Mouse (Mus musculus): ENCODE data around the gene Chpf. TPM values are rescaled to one million over a fixed set of nuclear protein-coding genes. Genes with fewer than 3 reads are reported as not detected.

Gene Chpf
- polyA plus RNA-seq, 1 experiment from 2014 or later = 25.2 TPM

DNA sequence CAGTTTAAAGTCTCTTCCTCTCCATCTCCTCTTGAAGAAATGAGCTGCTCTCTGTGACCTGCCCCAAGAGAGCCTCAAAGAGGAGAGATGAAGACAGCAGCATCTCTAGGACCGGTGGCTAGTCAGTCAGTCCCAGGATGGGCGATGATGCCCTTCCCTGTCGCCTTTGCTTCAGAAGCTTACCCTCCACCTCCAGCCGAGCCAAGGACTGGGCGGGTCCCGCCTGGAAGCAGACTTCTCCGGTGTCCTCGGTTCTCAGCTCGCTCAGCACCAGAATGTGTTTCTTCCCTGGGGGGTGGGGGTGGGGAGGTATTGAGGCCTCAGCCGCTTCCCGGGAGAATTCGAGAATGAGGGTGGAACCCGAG lies 7.9 kb upstream of the Chpf start:
- H3K27me3 ChIP-seq (replicated peaks; ENCODE audit: control insufficient read depth, insufficient read depth, low read length) = peaks cover 42% of the 10 kb centered on the region
- no peaks in the 10 kb centered on the region for H3K9me3 ChIP-seq (ENCODE audit: control insufficient read depth, low read length)
- H3K9ac ChIP-seq (ENCODE audit: low read depth, low read length) = peak overlapping the region; percentile 59
- peak overlapping the region; percentile 89 for H3K4me2 ChIP-seq (ENCODE audit: low read depth, low read length)
- H3K4me1 ChIP-seq (ENCODE audit: control insufficient read depth, insufficient read depth, low read length) = peaks cover 15% of the 10 kb centered on the region
- no peak overlapping the region for H3K27ac ChIP-seq (ENCODE audit: low read length)
- ATAC-seq = peak; percentile 30
- peak overlapping the region; percentile 62 for H3K4me3 ChIP-seq (ENCODE audit: low read length)
- 4% methylated on average over 13 of the region's 13 CpGs for WGBS
- H3K36me3 ChIP-seq (ENCODE audit: control insufficient read depth, insufficient read depth, low read length) = peaks cover 5% of the 10 kb centered on the region; the same call in 1 of the 2 replicates

DNA sequence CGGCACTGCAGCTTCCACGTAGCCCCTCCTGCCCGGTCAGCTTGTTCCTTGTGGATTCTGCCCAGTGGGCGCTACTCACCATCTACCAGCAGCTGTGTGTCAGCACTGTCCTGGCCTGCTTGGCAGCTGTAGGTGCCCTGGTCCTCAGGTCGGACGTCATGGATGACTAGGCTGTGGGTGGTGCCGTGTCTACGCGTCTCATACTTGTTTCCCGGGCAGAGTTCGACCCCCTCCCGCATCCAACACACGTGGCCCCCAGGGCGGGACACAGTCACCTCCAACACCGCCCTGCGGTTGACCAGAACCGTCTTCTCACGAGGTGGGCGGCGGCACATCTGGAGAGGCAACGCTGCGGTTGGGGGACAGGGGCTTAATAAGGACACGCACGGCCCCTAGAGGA lies 7.5 kb upstream of the Chpf start:
- no peak overlapping the region for H3K27ac ChIP-seq (ENCODE audit: low read length)
- peaks cover 42% of the 10 kb centered on the region for H3K27me3 ChIP-seq (replicated peaks; ENCODE audit: control insufficient read depth, insufficient read depth, low read length)
- H3K4me2 ChIP-seq (ENCODE audit: low read depth, low read length) = peak overlapping the region; percentile 89
- H3K4me1 ChIP-seq (ENCODE audit: control insufficient read depth, insufficient read depth, low read length) = peaks cover 15% of the 10 kb centered on the region
- ATAC-seq = no peak
- H3K9ac ChIP-seq (ENCODE audit: low read depth, low read length) = 0 out of 2 replicates have a peak overlapping the region, but pooled peaks have one; percentile 59
- H3K36me3 ChIP-seq (ENCODE audit: control insufficient read depth, insufficient read depth, low read length) = peaks cover 1% of the 10 kb centered on the region; the same call in 1 of the 2 replicates
- 11% methylated on average over 24 of the region's 24 CpGs for WGBS
- H3K9me3 ChIP-seq (ENCODE audit: control insufficient read depth, low read length) = no peaks in the 10 kb centered on the region
- H3K4me3 ChIP-seq (ENCODE audit: low read length) = peak overlapping the region; percentile 62

DNA sequence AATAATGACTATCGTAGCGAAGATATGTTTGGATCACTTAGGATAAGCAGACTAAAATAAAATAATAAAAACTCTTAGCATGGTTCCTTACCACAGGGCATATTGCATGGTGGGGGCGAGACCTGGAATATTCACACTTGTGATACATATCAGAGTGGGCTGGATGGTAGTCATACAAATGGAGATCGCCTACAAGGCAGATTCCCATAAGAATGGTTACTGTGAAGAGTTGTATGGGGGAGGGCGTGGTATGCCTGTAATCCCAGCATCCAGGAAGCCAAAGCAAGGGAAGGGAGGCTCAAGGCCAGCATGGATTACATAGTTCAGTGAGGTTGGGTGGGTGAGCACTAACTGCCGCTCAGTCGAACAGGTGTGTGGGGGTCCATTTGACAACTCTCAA lies 1.6 kb upstream of the Chpf start:
- Histone ChIP-seq H3K27me3 (replicated peaks; ENCODE audit: control insufficient read depth, insufficient read depth, low read length) (peaks cover 31% of the 10 kb centered on the region), H3K9me3 (ENCODE audit: control insufficient read depth, low read length) (no peaks in the 10 kb centered on the region), H3K9ac (ENCODE audit: low read depth, low read length) (no peak overlapping the region), H3K36me3 (ENCODE audit: control insufficient read depth, insufficient read depth, low read length) (peaks cover 2% of the 10 kb centered on the region; the same call in 1 of the 2 replicates), H3K27ac (ENCODE audit: low read length) (no peak overlapping the region), H3K4me3 (ENCODE audit: low read length) (no peak overlapping the region), H3K4me1 (ENCODE audit: control insufficient read depth, insufficient read depth, low read length) (peaks cover 22% of the 10 kb centered on the region), H3K4me2 (ENCODE audit: low read depth, low read length) (no peak overlapping the region)
- 85% methylated on average over 7 of the region's 7 CpGs for WGBS
- no peak for ATAC-seq

DNA sequence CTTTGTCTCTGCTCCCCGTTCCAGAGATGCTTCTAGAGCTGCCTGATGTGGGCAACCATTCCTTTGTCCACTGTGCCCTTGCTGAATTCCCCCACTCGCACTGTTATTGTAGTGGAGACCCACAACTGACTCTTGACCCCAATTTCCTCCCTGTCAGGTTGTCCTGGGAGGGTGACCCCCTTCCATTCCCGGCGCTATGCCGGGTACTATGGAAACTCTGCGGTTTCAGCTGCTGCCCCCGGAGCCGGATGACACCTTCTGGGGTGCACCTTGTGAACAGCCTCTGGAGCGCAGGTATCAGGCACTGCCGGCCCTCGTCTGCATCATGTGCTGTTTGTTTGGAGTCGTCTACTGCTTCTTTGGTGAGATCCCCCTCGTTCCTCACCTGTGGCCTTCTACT lies 929 bp upstream of the Chpf start:
- H3K27ac ChIP-seq (ENCODE audit: low read length) = no peak overlapping the region
- H3K27me3 ChIP-seq (replicated peaks; ENCODE audit: control insufficient read depth, insufficient read depth, low read length) = peaks cover 24% of the 10 kb centered on the region
- no peak for ATAC-seq
- H3K36me3 ChIP-seq (ENCODE audit: control insufficient read depth, insufficient read depth, low read length) = peaks cover 8% of the 10 kb centered on the region
- H3K4me3 ChIP-seq (ENCODE audit: low read length) = peak overlapping the region; percentile 85
- peaks cover 22% of the 10 kb centered on the region for H3K4me1 ChIP-seq (ENCODE audit: control insufficient read depth, insufficient read depth, low read length)
- peak overlapping the region; percentile 79 for H3K4me2 ChIP-seq (ENCODE audit: low read depth, low read length)
- H3K9me3 ChIP-seq (ENCODE audit: control insufficient read depth, low read length) = no peaks in the 10 kb centered on the region
- peak overlapping the region; percentile 53; the same call in 1 of the 2 replicates for H3K9ac ChIP-seq (ENCODE audit: low read depth, low read length)
- WGBS = 16% methylated on average over 13 of the region's 13 CpGs

- Histone ChIP-seq H3K27me3 (replicated peaks; ENCODE audit: control insufficient read depth, insufficient read depth, low read length) (peaks cover 21% of the 10 kb centered on the region), H3K4me3 (ENCODE audit: low read length) (peak overlapping the region; percentile 85), H3K27ac (ENCODE audit: low read length) (no peak overlapping the region), H3K9me3 (ENCODE audit: control insufficient read depth, low read length) (no peaks in the 10 kb centered on the region), H3K36me3 (ENCODE audit: control insufficient read depth, insufficient read depth, low read length) (peaks cover 13% of the 10 kb centered on the region), H3K9ac (ENCODE audit: low read depth, low read length) (peak overlapping the region; percentile 53), H3K4me2 (ENCODE audit: low read depth, low read length) (peak overlapping the region; percentile 79), H3K4me1 (ENCODE audit: control insufficient read depth, insufficient read depth, low read length) (peaks cover 22% of the 10 kb centered on the region)
- no peak; the same call in 1 of the 2 replicates for ATAC-seq
- 1% methylated on average over 23 of the region's 24 CpGs for WGBS
Measured at GRCm38 (mm10) chr1:75479635-75479989, 505 bp upstream of the Chpf start.

DNA sequence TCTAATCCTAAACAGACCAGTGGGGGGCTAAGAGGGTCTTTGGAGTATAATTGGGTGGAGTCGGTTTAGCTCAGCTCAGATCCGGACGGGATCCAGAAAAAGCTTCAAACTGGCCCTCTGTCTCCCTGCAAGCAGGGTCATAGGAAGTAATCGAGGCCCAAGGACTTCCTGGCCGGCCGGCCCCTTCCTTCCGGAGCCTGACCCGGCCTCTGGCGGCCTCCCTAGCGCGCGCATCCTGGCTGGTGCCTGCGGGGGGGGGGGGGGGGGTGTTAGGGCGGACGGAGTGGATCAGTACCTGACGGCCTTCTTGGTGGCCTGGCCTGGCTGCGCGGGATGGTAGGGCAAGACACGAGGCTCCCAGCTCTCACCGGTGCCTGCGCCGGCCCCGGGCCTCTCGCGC lies 610 bp downstream of the Chpf start:
- Histone ChIP-seq H3K4me1 (ENCODE audit: control insufficient read depth, insufficient read depth, low read length) (peaks cover 22% of the 10 kb centered on the region), H3K4me3 (ENCODE audit: low read length) (peak overlapping the region; percentile 85), H3K27me3 (replicated peaks; ENCODE audit: control insufficient read depth, insufficient read depth, low read length) (peaks cover 18% of the 10 kb centered on the region), H3K36me3 (ENCODE audit: control insufficient read depth, insufficient read depth, low read length) (peaks cover 23% of the 10 kb centered on the region), H3K27ac (ENCODE audit: low read length) (peak overlapping the region; percentile 83), H3K9me3 (ENCODE audit: control insufficient read depth, low read length) (no peaks in the 10 kb centered on the region), H3K9ac (ENCODE audit: low read depth, low read length) (peak overlapping the region; percentile 83), H3K4me2 (ENCODE audit: low read depth, low read length) (peak overlapping the region; percentile 79)
- under 1% methylated on average over 22 of the region's 25 CpGs for WGBS
- ATAC-seq = no peak; the same call in 1 of the 2 replicates

DNA sequence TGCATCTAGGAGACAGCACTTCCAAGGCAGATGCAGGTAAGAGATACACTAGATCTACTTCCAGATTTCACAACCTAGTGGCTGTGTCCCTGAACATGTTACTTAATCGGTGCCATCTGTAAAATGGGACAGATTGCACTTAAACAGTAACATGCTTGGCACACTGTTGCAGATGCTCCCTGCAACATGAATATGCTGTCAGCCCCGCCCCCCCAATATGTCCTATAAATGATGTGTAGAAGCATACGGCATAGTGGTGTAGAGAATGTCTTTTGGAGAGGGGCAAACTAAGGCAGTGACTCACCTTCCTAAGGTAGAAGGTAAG lies 1.2 kb downstream of the Chpf start:
- no peak overlapping the region for H3K27ac ChIP-seq (ENCODE audit: low read length)
- H3K27me3 ChIP-seq (replicated peaks; ENCODE audit: control insufficient read depth, insufficient read depth, low read length) = peaks cover 12% of the 10 kb centered on the region
- H3K36me3 ChIP-seq (ENCODE audit: control insufficient read depth, insufficient read depth, low read length) = peaks cover 23% of the 10 kb centered on the region
- H3K4me3 ChIP-seq (ENCODE audit: low read length) = peak overlapping the region; percentile 85
- ATAC-seq = no peak
- peak overlapping the region; percentile 79 for H3K4me2 ChIP-seq (ENCODE audit: low read depth, low read length)
- H3K9me3 ChIP-seq (ENCODE audit: control insufficient read depth, low read length) = no peaks in the 10 kb centered on the region
- H3K9ac ChIP-seq (ENCODE audit: low read depth, low read length) = 0 out of 2 replicates have a peak overlapping the region, but pooled peaks have one; percentile 83
- peaks cover 22% of the 10 kb centered on the region for H3K4me1 ChIP-seq (ENCODE audit: control insufficient read depth, insufficient read depth, low read length)
- 50% methylated on average over 3 of the region's 3 CpGs for WGBS

GRCm38 (mm10) chr1:75477264-75477965 lies 1.7 kb downstream of the Chpf start:
- WGBS = 15% methylated on average over 35 of the region's 35 CpGs
- Histone ChIP-seq H3K36me3 (ENCODE audit: control insufficient read depth, insufficient read depth, low read length) (peaks cover 23% of the 10 kb centered on the region), H3K9ac (ENCODE audit: low read depth, low read length) (no peak overlapping the region), H3K27ac (ENCODE audit: low read length) (no peak overlapping the region), H3K4me3 (ENCODE audit: low read length) (peak overlapping the region; percentile 21), H3K9me3 (ENCODE audit: control insufficient read depth, low read length) (no peaks in the 10 kb centered on the region), H3K4me2 (ENCODE audit: low read depth, low read length) (peak overlapping the region; percentile 79), H3K27me3 (replicated peaks; ENCODE audit: control insufficient read depth, insufficient read depth, low read length) (peaks cover 7% of the 10 kb centered on the region), H3K4me1 (ENCODE audit: control insufficient read depth, insufficient read depth, low read length) (peaks cover 22% of the 10 kb centered on the region)
- ATAC-seq = no peak

- no peak overlapping the region for H3K9ac ChIP-seq (ENCODE audit: low read depth, low read length)
- 92% methylated on average over 11 of the region's 11 CpGs for WGBS
- ATAC-seq = no peak
Measured at GRCm38 (mm10) chr1:75476441-75476840, 2.7 kb downstream of the Chpf start.

More at GRCm38 (mm10) chr1:75476441-75476840, 2.7 kb downstream of the Chpf start:
- peaks cover 22% of the 10 kb centered on the region for H3K4me1 ChIP-seq (ENCODE audit: control insufficient read depth, insufficient read depth, low read length)
- no peaks in the 10 kb centered on the region for H3K9me3 ChIP-seq (ENCODE audit: control insufficient read depth, low read length)
- H3K36me3 ChIP-seq (ENCODE audit: control insufficient read depth, insufficient read depth, low read length) = peaks cover 23% of the 10 kb centered on the region
- H3K27me3 ChIP-seq (replicated peaks; ENCODE audit: control insufficient read depth, insufficient read depth, low read length) = 0 out of 2 replicates have a peak, but pooled peaks cover 5% of the 10 kb centered on the region
- no peak overlapping the region for H3K4me2 ChIP-seq (ENCODE audit: low read depth, low read length)
- no peak overlapping the region for H3K27ac ChIP-seq (ENCODE audit: low read length)
- no peak overlapping the region for H3K4me3 ChIP-seq (ENCODE audit: low read length)

All from intestine, embryonic 16.5 days (tissue).